Mouse (Mus musculus): ENCODE data around the gene Gm20807. TPM values are rescaled to one million over a fixed set of nuclear protein-coding genes. Genes with fewer than 3 reads are reported as not detected.
"Not testable (repeated sequence)": the region's sequence is repeated elsewhere in the genome, so short reads cannot be mapped to it uniquely, and the experiment has no call there.

The Gm20807 gene
- not detected for polyA plus RNA-seq (2017; shearing (Covaris generic))

DNA sequence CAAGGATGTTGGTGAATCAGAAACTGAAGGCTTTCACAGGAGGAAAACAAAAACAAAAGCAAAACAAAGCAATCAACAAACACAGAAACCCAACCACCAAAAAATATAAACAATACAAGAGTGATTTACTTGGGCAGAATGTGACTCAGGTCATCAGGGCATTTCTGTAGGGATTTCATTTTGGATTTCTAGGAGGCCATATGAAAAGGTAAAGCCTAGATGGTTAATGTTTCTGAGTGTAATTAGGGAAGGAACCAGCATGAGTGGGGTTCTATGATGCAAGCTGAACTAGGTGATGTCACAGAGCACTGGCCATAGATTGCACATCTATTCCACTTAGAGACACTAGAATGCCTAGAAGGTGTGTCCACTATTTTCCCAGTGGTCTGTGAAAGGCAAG is at the start of gene Gm20807:
TSS of gene Gm20807 (plus strand) at position 301 of the 400 bp plus-strand sequence.
- ATAC-seq: not testable (repeated sequence)

Other genes with a start within 250 kb of the Gm20807 start
- not detected for gene Gm21891, start 90.6 kb downstream of the Gm20807 start, polyA plus RNA-seq (2017; shearing (Covaris generic))
- not detected for gene Gm21425, start 119.1 kb downstream of the Gm20807 start, polyA plus RNA-seq (2017; shearing (Covaris generic))
- not detected for gene Gm21828, start 181.0 kb downstream of the Gm20807 start, polyA plus RNA-seq (2017; shearing (Covaris generic))
- not detected for gene Gm21440, start 209.5 kb downstream of the Gm20807 start, polyA plus RNA-seq (2017; shearing (Covaris generic))
- not detected for gene Gm21454, start 209.6 kb downstream of the Gm20807 start, polyA plus RNA-seq (2017; shearing (Covaris generic))

Measured in inflammation-experienced regulatory T-cells, adult 6 months (primary cell).